Mouse (Mus musculus) testis, postnatal 10 days (tissue): ENCODE data around the gene Hoxa4.

Experiments used
- DNase-seq: peaks from one replicate; pipeline ENCODE4 v3.0.0; 2021; ENCODE audit warnings: low spot score

The Hoxa4 gene

GRCm38 (mm10) chr6:52164626-52165440 is 26.7 kb downstream of the Hoxa4 start, which contains the start of gene Hoxa2:
Gene Hoxa2, minus strand, starts transcription at chr6:52164831.
- DNase-seq, result peak; percentile 41

- peak; percentile 43 for DNase-seq
Measured at GRCm38 (mm10) chr6:52164051-52164625, 27.4 kb downstream of the Hoxa4 start.

- peak; percentile 42 for DNase-seq
Measured at GRCm38 (mm10) chr6:52163366-52164031, 28.1 kb downstream of the Hoxa4 start.

GRCm38 (mm10) chr6:52162611-52163365 is 28.8 kb downstream of the Hoxa4 start:
- no peak for DNase-seq

- no peak for DNase-seq
Measured at GRCm38 (mm10) chr6:52162093-52162380, 29.5 kb downstream of the Hoxa4 start.

- no peak for DNase-seq
Measured at GRCm38 (mm10) chr6:52161336-52162092, 30.0 kb downstream of the Hoxa4 start.

- DNase-seq, result peak; percentile 55
Measured at GRCm38 (mm10) chr6:52160511-52161335, 30.8 kb downstream of the Hoxa4 start.

- DNase-seq, result no peak
Measured at GRCm38 (mm10) chr6:52159979-52160378, 31.6 kb downstream of the Hoxa4 start.

GRCm38 (mm10) chr6:52159164-52159761 is 32.3 kb downstream of the Hoxa4 start:
- DNase-seq, result peak; percentile 53

GRCm38 (mm10) chr6:52158276-52159051 is 33.1 kb downstream of the Hoxa4 start, which contains the start of gene Hoxa1:
Gene Hoxa1, minus strand, starts transcription at chr6:52158317.
- DNase-seq, result peak; percentile 76

GRCm38 (mm10) chr6:52157466-52158275 is 33.9 kb downstream of the Hoxa4 start:
- DNase-seq, result no peak

- DNase-seq, result no peak
Measured at GRCm38 (mm10) chr6:52156551-52157200, 34.9 kb downstream of the Hoxa4 start.

- no peak for DNase-seq
Measured at GRCm38 (mm10) chr6:52155471-52155870, 36.1 kb downstream of the Hoxa4 start.

- no peak for DNase-seq
Measured at GRCm38 (mm10) chr6:52154044-52154443, 37.5 kb downstream of the Hoxa4 start.

GRCm38 (mm10) chr6:52153270-52153669 is 38.3 kb downstream of the Hoxa4 start:
- DNase-seq, result no peak

- no peak for DNase-seq
Measured at GRCm38 (mm10) chr6:52152226-52153193, 39.0 kb downstream of the Hoxa4 start.

GRCm38 (mm10) chr6:52151571-52151970 is 40.0 kb downstream of the Hoxa4 start:
- no peak for DNase-seq
